In genomic region chr2:166667790-166668695, GRCm38 (mm10) we compare ENCODE assay signal across 9 mouse cellular contexts. TPM values are rescaled to one million over a fixed set of nuclear protein-coding genes. Genes with fewer than 3 reads are reported as not detected.
DNase-seq lines count a peak whose midpoint lies in the region; ATAC-seq and TF ChIP-seq lines count a peak whose summit lies in the region.
"Had no signal": no experiment of that assay in that cellular context is flagged by ENCODE, and none has a peak within 500 bp of the region (broad histone marks: within the 10 kb centered on the region; RNA-seq: fewer than 3 reads in every experiment).

No protein-coding gene starts in this region.

- TF ChIP-seq CTCF in kidney, adult 2 months (conservative IDR thresholded peaks at IDR 0.05; ENCODE audit: insufficient read depth, insufficient read length, low read depth, low read length), result no peak
- TF ChIP-seq CTCF in forebrain, postnatal 0 days (IDR thresholded peaks at IDR 0.05; ENCODE audit: low read depth), result no peak

- H3K27ac ChIP-seq in kidney, embryonic 15.5 days, result peak overlapping the region; percentile 13; the same call in 1 of the 2 replicates
- no peak overlapping the region for H3K27ac ChIP-seq in kidney, adult 2 months (ENCODE audit: insufficient read depth, low read depth, low read length)
- peak overlapping the region; percentile 57 for H3K27ac ChIP-seq in forebrain, postnatal 0 days (ENCODE audit: low read depth, low read length)
- peak overlapping the region; percentile 64 for H3K27ac ChIP-seq in limb, embryonic 15.5 days

- no peak overlapping the region for H3K9ac ChIP-seq in kidney, embryonic 15.5 days
- no peak overlapping the region for H3K9ac ChIP-seq in forebrain, postnatal 0 days
- no peak overlapping the region for H3K9ac ChIP-seq in limb, embryonic 15.5 days

- H3K4me1 ChIP-seq in kidney, embryonic 15.5 days, result peaks cover 46% of the 10 kb centered on the region
- H3K4me1 ChIP-seq in kidney, adult 2 months (ENCODE audit: control insufficient read depth, insufficient read depth, low read length), result no peaks in the 10 kb centered on the region
- peaks cover 30% of the 10 kb centered on the region for H3K4me1 ChIP-seq in forebrain, postnatal 0 days (ENCODE audit: insufficient read depth)
- H3K4me1 ChIP-seq in limb, embryonic 15.5 days, result peaks cover 65% of the 10 kb centered on the region

- no peaks in the 10 kb centered on the region for H3K9me3 ChIP-seq in kidney, embryonic 15.5 days (replicated peaks)
- no peaks in the 10 kb centered on the region for H3K9me3 ChIP-seq in forebrain, postnatal 0 days (ENCODE audit: low read length)
- H3K9me3 ChIP-seq in limb, embryonic 15.5 days, result no peaks in the 10 kb centered on the region

- TF ChIP-seq POLR2A in kidney, adult 2 months (IDR thresholded peaks at IDR 0.05; ENCODE audit: low read depth, low read length), result no peak

- no peak for ATAC-seq in kidney, embryonic 15.5 days (replicated peaks; ENCODE audit: low FRiP score)
- ATAC-seq in forebrain, postnatal 0 days, result peak; percentile 60
- 0 out of 2 replicates have a peak, but pooled peaks have one; percentile 37 for ATAC-seq in limb, embryonic 15.5 days (ENCODE audit: insufficient number of reproducible peaks, low FRiP score, low TSS enrichment, low read depth)

- 33% methylated on average over 22 of the region's 22 CpGs for WGBS in kidney, embryonic 15.5 days
- 33% methylated on average over 22 of the region's 22 CpGs for WGBS in kidney, adult 2 months
- WGBS in forebrain, postnatal 0 days, result 17% methylated on average over 22 of the region's 22 CpGs
- 27% methylated on average over 22 of the region's 22 CpGs for WGBS in limb, embryonic 15.5 days

- H3K36me3 ChIP-seq in kidney, embryonic 15.5 days, result no peaks in the 10 kb centered on the region
- no peaks in the 10 kb centered on the region for H3K36me3 ChIP-seq in kidney, adult 2 months (ENCODE audit: control insufficient read depth, insufficient read depth, low read length)
- no peaks in the 10 kb centered on the region for H3K36me3 ChIP-seq in forebrain, postnatal 0 days (ENCODE audit: insufficient read depth)
- no peaks in the 10 kb centered on the region for H3K36me3 ChIP-seq in limb, embryonic 15.5 days

- H3K27me3 ChIP-seq in kidney, embryonic 15.5 days, result no peaks in the 10 kb centered on the region
- no peaks in the 10 kb centered on the region for H3K27me3 ChIP-seq in kidney, adult 2 months (replicated peaks; ENCODE audit: control insufficient read depth, insufficient read depth, low read length)
- H3K27me3 ChIP-seq in forebrain, postnatal 0 days (ENCODE audit: insufficient read depth, low read length), result no peaks in the 10 kb centered on the region
- no peaks in the 10 kb centered on the region for H3K27me3 ChIP-seq in limb, embryonic 15.5 days

- H3K4me2 ChIP-seq in kidney, embryonic 15.5 days, result no peak overlapping the region
- no peak overlapping the region for H3K4me2 ChIP-seq in forebrain, postnatal 0 days (ENCODE audit: low read depth)
- H3K4me2 ChIP-seq in limb, embryonic 15.5 days, result no peak overlapping the region

- no peak overlapping the region for H3K4me3 ChIP-seq in kidney, embryonic 15.5 days (replicated peaks)
- no peak overlapping the region for H3K4me3 ChIP-seq in kidney, adult 2 months (ENCODE audit: insufficient read depth, low read depth, low read length)
- H3K4me3 ChIP-seq in forebrain, postnatal 0 days (ENCODE audit: low read depth, low read length), result no peak overlapping the region
- no peak overlapping the region for H3K4me3 ChIP-seq in limb, embryonic 15.5 days
- H3K4me3 ChIP-seq: myocyte had no signal

- DNase-seq in kidney, adult 2 months, result no peak
- peak; percentile 92 for DNase-seq in brain, adult 2 months (ENCODE audit: low read depth, low spot score)
- DNase-seq in forebrain, postnatal 0 days, result peak; percentile 68
- no peak for DNase-seq in natural killer cell, adult 2 months (ENCODE audit: low spot score in 2 of 2)
- DNase-seq in lung, postnatal 4 days, result no peak
- DNase-seq in cerebellum, adult 9-11 months, result no peak

RNA-seq across cellular contexts. Expression of gene Prex1, which starts 45.6 kb away (rescaled TPM):
- 16.0 TPM in 2 replicates for polyA plus RNA-seq in kidney, embryonic 15.5 days (2015; fragmentation: Nextera tagmentation; extraction: Ambion mirVana)
- polyA plus RNA-seq in kidney, adult 2 months (2012; rRNA removed), result 12.2 and 14.5 TPM in 2 replicates
- total RNA-seq in forebrain, postnatal 0 days (2014; rRNA removed), result 30.6 and 31.3 TPM in 2 replicates
- 14.5 and 17.5 TPM in 2 replicates for polyA plus RNA-seq in forebrain, postnatal 0 days (2015; fragmentation: Nextera tagmentation; extraction: Ambion mirVana)
- polyA plus RNA-seq in limb, embryonic 15.5 days (2015; fragmentation: Nextera tagmentation; extraction: Ambion mirVana), result 17.7 and 19.1 TPM in 2 replicates

Comparison
In these comparisons a context has a peak if more than half of its experiments do, and no peak if none do; other contexts are left out.
1. DNase-seq: peak in brain, adult 2 months (single experiment) and forebrain, postnatal 0 days (single experiment); none in kidney, adult 2 months (single experiment), natural killer cell, adult 2 months (0 of 2), lung, postnatal 4 days (0 of 2) and cerebellum, adult 9-11 months (single experiment).